ENCODE assay signal across 23 mouse cellular contexts in the genomic region with DNA sequence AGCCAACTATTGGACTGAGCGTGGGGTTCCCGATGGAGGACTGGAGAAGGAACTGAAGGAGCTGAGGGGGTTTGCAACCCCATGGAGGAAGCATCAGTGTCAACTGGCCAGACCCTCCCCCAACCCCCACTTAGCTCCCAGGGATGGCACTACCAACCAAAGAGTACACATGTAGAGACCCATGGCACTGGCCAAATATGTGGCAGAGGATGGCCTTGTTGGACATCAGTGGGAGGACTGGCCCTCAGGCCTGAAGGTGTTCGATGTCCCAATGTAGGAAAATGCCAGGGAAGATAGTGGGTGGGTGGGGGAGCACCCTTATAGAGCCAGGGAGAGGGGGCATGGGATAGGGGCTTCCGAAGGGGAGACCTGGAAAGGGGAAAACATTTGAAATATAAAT. TPM values are rescaled to one million over a fixed set of nuclear protein-coding genes. Genes with fewer than 3 reads are reported as not detected.
DNase-seq lines count a peak whose midpoint lies in the region; ATAC-seq and TF ChIP-seq lines count a peak whose summit lies in the region.
"Had no signal": no experiment of that assay in that cellular context is flagged by ENCODE, and none has a peak within 500 bp of the region (broad histone marks: within the 10 kb centered on the region; RNA-seq: fewer than 3 reads in every experiment).

No protein-coding gene starts in this region.

- no peak for TF ChIP-seq EP300 in heart, postnatal 0 days (IDR thresholded peaks at IDR 0.05; ENCODE audit: low read depth)

- H3K4me1 ChIP-seq in heart, postnatal 0 days (ENCODE audit: control insufficient read depth, insufficient read depth) = peaks cover 35% of the 10 kb centered on the region
- peaks cover 51% of the 10 kb centered on the region for H3K4me1 ChIP-seq in lung, embryonic 16.5 days (replicated peaks; ENCODE audit: control insufficient read depth, insufficient read depth, low read length)
- peaks cover 40% of the 10 kb centered on the region for H3K4me1 ChIP-seq in lung, adult 2 months (ENCODE audit: control insufficient read depth, insufficient read depth, low read length)

- no peaks in the 10 kb centered on the region for H3K27me3 ChIP-seq in heart, postnatal 0 days (ENCODE audit: control insufficient read depth, insufficient read depth, low read length)
- no peaks in the 10 kb centered on the region for H3K27me3 ChIP-seq in lung, embryonic 16.5 days (ENCODE audit: control insufficient read depth, insufficient read depth, low read depth, low read length)
- no peaks in the 10 kb centered on the region for H3K27me3 ChIP-seq in myocyte (ENCODE audit: control insufficient read depth, insufficient read depth, insufficient read length)
- H3K27me3 ChIP-seq: embryonic facial prominence, embryonic 15.5 days; forebrain, embryonic 15.5 days; hindbrain, embryonic 12.5 days had no signal

- TF ChIP-seq CTCF in heart, postnatal 0 days (IDR thresholded peaks at IDR 0.05; ENCODE audit: low read depth) = no peak
- no peak for TF ChIP-seq CTCF in lung, adult 2 months (IDR thresholded peaks at IDR 0.05; ENCODE audit: insufficient read depth, low read length)

- peak overlapping the region; percentile 70; the same call in 1 of the 2 replicates for H3K27ac ChIP-seq in heart, postnatal 0 days (ENCODE audit: low read depth)
- H3K27ac ChIP-seq in lung, embryonic 16.5 days (ENCODE audit: low read length) = peak overlapping the region; percentile 90; the same call in 1 of the 2 replicates
- H3K27ac ChIP-seq: forebrain, embryonic 15.5 days; hindbrain, embryonic 12.5 days; limb, embryonic 10.5 days; midbrain, embryonic 10.5 days had no signal

- H3ac ChIP-seq in myocyte (ENCODE audit: control insufficient read depth, insufficient read length) = no peak overlapping the region

- H3K9ac ChIP-seq in heart, postnatal 0 days (replicated peaks; ENCODE audit: low read depth, low read length) = no peak overlapping the region
- H3K9ac ChIP-seq in lung, embryonic 16.5 days (ENCODE audit: low read length) = no peak overlapping the region
- H3K9ac ChIP-seq: embryonic facial prominence, embryonic 15.5 days; forebrain, embryonic 15.5 days; hindbrain, embryonic 12.5 days had no signal

- peaks cover 5% of the 10 kb centered on the region for H3K79me2 ChIP-seq in myocyte (ENCODE audit: control insufficient read depth, insufficient read depth)

- DNase-seq in heart, adult 11 months = peak; percentile 92
- DNase-seq in heart, adult 9 months (ENCODE audit: low spot score in 2 of 2) = no peak
- DNase-seq in heart, postnatal 0 days (ENCODE audit: low spot score) = no peak
- DNase-seq in heart, adult 8-10 months (ENCODE audit: low spot score) = no peak
- no peak for DNase-seq in lung, adult 2 months
- DNase-seq in right cerebral cortex, postnatal 25 days = no peak
- DNase-seq: adrenal gland, postnatal 25 days; cerebellum, adult 9-10 months; gastrocnemius, postnatal 14 days; heart, adult 18-20 months; kidney, adult 8-10 months; kidney, postnatal 14 days; liver; right cerebral cortex, postnatal 14 days; spleen, adult 18-20 months had no signal

- H3K9me3 ChIP-seq in heart, postnatal 0 days (replicated peaks; ENCODE audit: control insufficient read depth, low read length) = no peaks in the 10 kb centered on the region
- H3K9me3 ChIP-seq in lung, embryonic 16.5 days (ENCODE audit: control insufficient read depth, low read length) = no peaks in the 10 kb centered on the region
- H3K9me3 ChIP-seq: embryonic facial prominence, embryonic 15.5 days; forebrain, embryonic 15.5 days; hindbrain, embryonic 12.5 days; limb, embryonic 10.5 days; midbrain, embryonic 10.5 days had no signal

- peaks cover 15% of the 10 kb centered on the region; the same call in 1 of the 2 replicates for H3K36me3 ChIP-seq in heart, postnatal 0 days (replicated peaks; ENCODE audit: control insufficient read depth, insufficient read depth, low read length)
- peaks cover 6% of the 10 kb centered on the region; the same call in 1 of the 2 replicates for H3K36me3 ChIP-seq in lung, embryonic 16.5 days (ENCODE audit: control insufficient read depth, insufficient read depth, low read length)
- H3K36me3 ChIP-seq in myocyte (ENCODE audit: control insufficient read depth, insufficient read depth) = no peaks in the 10 kb centered on the region

- whole genome bisulfite sequencing in heart, postnatal 0 days = 53% methylated on average over 4 of the region's 4 CpGs
- WGBS in lung, embryonic 16.5 days = 86% methylated on average over 4 of the region's 4 CpGs
- 81% methylated on average over 4 of the region's 4 CpGs for WGBS in lung, adult 2 months

- TF ChIP-seq POLR2A in lung, adult 2 months (IDR thresholded peaks at IDR 0.05; ENCODE audit: borderline replicate concordance, extremely low read depth, low read depth, low read length) = no peak
- TF ChIP-seq POLR2A in myocyte (IDR thresholded peaks at IDR 0.05; ENCODE audit: insufficient read length, low read depth) = no peak

- no peak overlapping the region for H3K4me3 ChIP-seq in heart, postnatal 0 days (ENCODE audit: low read depth, low read length)
- H3K4me3 ChIP-seq in lung, embryonic 16.5 days (ENCODE audit: low read length) = no peak overlapping the region
- H3K4me3 ChIP-seq in lung, adult 2 months (replicated peaks; ENCODE audit: extremely low read depth, low read depth, low read length) = no peak overlapping the region
- no peak overlapping the region for H3K4me3 ChIP-seq in myocyte
- H3K4me3 ChIP-seq: embryonic facial prominence, embryonic 15.5 days; forebrain, embryonic 15.5 days; hindbrain, embryonic 12.5 days; limb, embryonic 10.5 days; midbrain, embryonic 10.5 days had no signal

- ATAC-seq in heart, postnatal 0 days (ENCODE audit: insufficient read depth, low read depth) = 0 out of 2 replicates have a peak, but pooled peaks have one; percentile 16
- ATAC-seq in lung, embryonic 16.5 days (ENCODE audit: low read depth) = no peak
- ATAC-seq: forebrain, embryonic 15.5 days; midbrain, embryonic 16.5 days had no signal

- no peak overlapping the region for H3K4me2 ChIP-seq in heart, postnatal 0 days (ENCODE audit: low read depth, low read length)
- H3K4me2 ChIP-seq in lung, embryonic 16.5 days (ENCODE audit: low read depth, low read length) = no peak overlapping the region
- peak overlapping the region; percentile 64 for H3K4me2 ChIP-seq in myocyte (ENCODE audit: low read depth)
- H3K4me2 ChIP-seq: embryonic facial prominence, embryonic 15.5 days; forebrain, embryonic 15.5 days; hindbrain, embryonic 12.5 days had no signal

TF ChIP-seq in myocyte, 11 proteins besides CTCF, POLR2A, EP300 and RAD21:
- no peak for TF ChIP-seq CEBPB (IDR thresholded peaks at IDR 0.05; ENCODE audit: insufficient read depth, poor library complexity, severe bottlenecking)
- TF ChIP-seq TCF3 (IDR thresholded peaks at IDR 0.05; ENCODE audit: insufficient read length, low read depth) = no peak
- no peak for TF ChIP-seq MYOG (IDR thresholded peaks at IDR 0.05; ENCODE audit: control insufficient read depth in 1 of 3, insufficient read depth in 1 of 3, insufficient read length in 2 of 3, low read depth in 2 of 3)
- TF ChIP-seq E2F4 (IDR thresholded peaks at IDR 0.05; ENCODE audit: insufficient read depth) = no peak
- TF ChIP-seq POLR2AphosphoS2 (IDR thresholded peaks at IDR 0.05; ENCODE audit: insufficient read length, low read depth) = no peak
- TF ChIP-seq TCF12 (IDR thresholded peaks at IDR 0.05; ENCODE audit: insufficient read depth, poor library complexity, severe bottlenecking) = no peak
- no peak for TF ChIP-seq SRF (IDR thresholded peaks at IDR 0.05; ENCODE audit: control insufficient read depth, insufficient read length, low read depth)
- no peak for TF ChIP-seq MYOD1 (IDR thresholded peaks at IDR 0.05; ENCODE audit: control insufficient read depth in 1 of 3, insufficient read length in 2 of 3, low read depth in 2 of 3)
- no peak for TF ChIP-seq MAX (IDR thresholded peaks at IDR 0.05; ENCODE audit: low read depth)
- TF ChIP-seq USF1 (IDR thresholded peaks at IDR 0.05; ENCODE audit: low read depth) = no peak

RNA-seq across cellular contexts. Expression of a gene that starts 47.8 kb away (rescaled TPM):
- 28.6 and 30.1 TPM in 2 replicates for total RNA-seq in heart, postnatal 0 days (2014; rRNA removed; ENCODE audit: low replicate concordance)
- 31.5 and 34.3 TPM in 2 replicates for polyA plus RNA-seq in heart, postnatal 0 days (2015; fragmentation: Nextera tagmentation; extraction: Ambion mirVana)
- 10 to 100 TPM; 16.8 to 19.9 (median 18.3) TPM for total RNA-seq in heart, adult 8-10 months (2022)
- 57.9 and 60.6 TPM in 2 replicates for polyA plus RNA-seq in lung, embryonic 16.5 days (2015; fragmentation: Nextera tagmentation; extraction: Ambion mirVana)
- polyA plus RNA-seq in lung, adult 2 months (2012; rRNA removed) = 20.7 and 29.4 TPM in 2 replicates
- 13.8 TPM for polyA plus RNA-seq in myocyte (2012; fragmentation: generic; extraction: Trizol)

RNA-seq across cellular contexts. Expression of a gene that starts 48.4 kb away (rescaled TPM):
- total RNA-seq in heart, postnatal 0 days (2014; rRNA removed; ENCODE audit: low replicate concordance) = 19.7 and 28.7 TPM in 2 replicates
- 7.3 and 8.1 TPM in 2 replicates for polyA plus RNA-seq in heart, postnatal 0 days (2015; fragmentation: Nextera tagmentation; extraction: Ambion mirVana)
- total RNA-seq in heart, adult 8-10 months (2022) = 10 to 100 TPM; 34.2 to 44.5 (median 40.9) TPM
- 26.4 and 27.1 TPM in 2 replicates for polyA plus RNA-seq in lung, embryonic 16.5 days (2015; fragmentation: Nextera tagmentation; extraction: Ambion mirVana)
- 16.3 and 22.4 TPM in 2 replicates for polyA plus RNA-seq in lung, adult 2 months (2012; rRNA removed)
- 13.3 TPM for polyA plus RNA-seq in myocyte (2012; fragmentation: generic; extraction: Trizol)
